Mouse (Mus musculus) T-helper 1 cell (primary cell): ENCODE data around the gene Il9r.

Experiments
- in situ Hi-C: fragments of 300-600 bp; cut with MboI, MseI; formaldehyde crosslinking; loops from one replicate; pipeline ENCODE4 v1.15.1; 2025; ENCODE audit warnings: high pct_unique_total_duplicates

Gene Il9r

DNA sequence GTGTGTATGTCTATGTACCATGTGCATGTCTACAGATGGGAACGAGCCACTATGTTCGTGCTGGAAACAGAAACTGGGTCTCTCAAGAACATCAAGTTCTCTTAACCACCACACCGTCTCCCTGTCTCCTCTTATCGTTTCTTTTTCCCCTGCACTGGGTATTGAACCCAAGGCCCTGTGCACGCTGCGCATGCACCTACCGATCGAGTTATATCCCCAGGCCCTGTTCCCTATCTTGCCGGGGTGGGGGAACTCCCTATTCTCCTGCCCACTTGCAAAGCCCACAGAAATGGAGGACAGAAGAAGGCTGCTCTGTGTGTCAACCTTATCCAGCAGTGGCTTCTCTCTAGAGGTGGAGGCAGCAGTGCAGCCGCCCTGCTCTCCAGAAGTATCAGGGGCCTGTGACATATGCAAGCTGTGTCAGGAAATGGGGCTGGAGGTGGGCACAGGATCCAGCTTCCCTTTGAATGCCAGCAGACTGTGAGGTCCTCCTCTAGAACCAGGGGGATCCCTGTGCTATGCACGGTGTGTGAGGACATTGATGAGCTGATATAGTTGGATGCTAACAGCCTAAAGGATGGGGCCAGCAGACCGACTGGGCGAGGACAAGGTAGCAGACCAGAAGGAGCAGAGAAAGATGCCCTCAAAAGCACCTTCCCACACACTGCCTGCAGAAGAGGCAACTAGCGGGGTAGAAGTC is 1.7 kb downstream of the Il9r start:
- in situ Hi-C loops = no loop called here

GRCm38 (mm10) chr11:32197766-32198165 is 2.3 kb downstream of the Il9r start:
- in situ Hi-C loops = no loop called here

GRCm38 (mm10) chr11:32196727-32197126 is 3.4 kb downstream of the Il9r start:
- in situ Hi-C loops = no loop called here

GRCm38 (mm10) chr11:32195867-32196540 is 4.1 kb downstream of the Il9r start:
- in situ Hi-C loops = no loop called here

DNA sequence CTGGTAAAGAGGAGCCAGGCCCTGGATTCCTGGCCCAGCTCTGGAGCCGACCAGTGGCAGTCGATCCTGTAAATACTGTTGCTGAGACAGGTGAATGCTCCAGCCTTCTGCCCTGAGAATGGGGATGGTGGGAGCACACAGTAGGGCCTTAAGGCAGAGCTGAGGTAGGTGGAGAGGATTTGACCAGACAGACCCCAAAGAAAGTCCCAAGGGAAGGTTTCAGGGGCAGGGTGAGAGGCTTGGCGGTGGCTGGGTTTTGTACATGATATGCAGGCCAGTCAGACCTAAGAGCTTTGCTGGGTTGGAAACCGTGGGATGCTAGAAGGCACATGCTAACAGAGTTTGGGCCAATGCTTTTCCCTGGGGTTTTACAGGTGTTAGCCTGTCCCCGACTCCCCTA is 5.5 kb downstream of the Il9r start:
- in situ Hi-C loops = no loop called here

DNA sequence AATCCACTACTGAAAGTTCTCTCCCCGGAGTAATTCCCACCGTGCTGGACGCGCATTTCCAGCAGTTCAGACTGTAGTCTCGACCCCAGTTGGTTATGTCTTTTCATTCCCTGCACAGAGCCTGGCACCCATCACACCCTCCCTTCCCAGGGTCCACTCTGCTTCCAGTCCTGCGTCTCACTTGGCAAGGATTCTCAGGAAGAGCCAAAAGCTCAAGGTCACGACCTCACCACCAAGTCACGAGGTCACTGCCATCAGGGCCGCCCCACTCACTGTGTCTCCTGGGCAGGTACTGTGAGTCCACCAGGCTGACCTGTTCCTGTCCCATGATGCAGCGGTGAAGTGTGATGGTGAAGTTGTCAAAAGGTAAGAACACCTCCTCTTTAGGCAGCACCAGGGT is 6.0 kb downstream of the Il9r start:
- in situ Hi-C loops = no loop called here

DNA sequence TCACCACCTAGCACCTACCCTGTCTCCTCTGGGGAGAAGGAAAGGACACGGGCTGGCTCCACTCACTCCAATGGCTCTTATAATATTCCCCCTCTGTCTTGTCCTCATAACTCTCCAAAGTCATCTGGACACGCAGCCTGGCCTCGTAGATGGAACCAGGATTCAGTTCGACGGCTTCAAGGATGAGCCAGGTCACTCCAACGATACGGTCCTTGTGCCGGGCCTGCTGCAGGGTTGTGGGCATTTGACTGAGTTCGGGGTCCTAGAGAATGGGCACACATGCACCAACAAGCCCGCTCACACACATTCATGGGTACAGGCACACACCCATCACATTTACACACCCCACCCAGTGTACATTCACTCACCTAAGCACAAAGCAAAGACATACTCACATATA is 6.9 kb downstream of the Il9r start:
- in situ Hi-C loops = no loop called here

DNA sequence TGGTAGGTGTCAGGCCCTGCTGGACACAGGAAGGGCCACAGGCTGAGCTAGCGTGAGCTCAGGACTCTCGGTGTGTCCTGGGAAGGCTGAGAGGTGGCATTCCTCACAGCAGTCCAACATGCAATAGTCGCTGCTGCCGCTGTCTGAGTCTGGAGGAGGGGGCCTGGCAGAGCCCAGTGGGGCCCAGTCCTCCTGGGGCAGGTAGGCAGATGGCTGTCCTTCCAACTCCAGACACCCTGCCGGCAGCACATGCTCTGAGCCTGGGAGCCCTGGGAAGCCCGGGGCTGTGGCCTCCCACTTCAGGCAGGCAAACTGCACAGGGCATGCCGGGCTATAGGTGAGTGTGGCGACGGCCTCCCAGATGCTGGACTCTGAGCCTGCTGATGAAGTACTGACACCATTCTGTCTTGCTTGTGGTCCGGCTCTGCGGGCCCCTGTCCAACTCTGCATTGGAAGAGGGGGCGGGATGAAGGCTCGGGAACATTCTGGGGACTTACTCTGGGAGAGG is 9.4 kb downstream of the Il9r start:
- in situ Hi-C loops = no loop called here

- in situ Hi-C loops = no loop called here
These were observed 10.0 kb downstream of the Il9r start for GRCm38 (mm10) chr11:32190119-32190518.

DNA sequence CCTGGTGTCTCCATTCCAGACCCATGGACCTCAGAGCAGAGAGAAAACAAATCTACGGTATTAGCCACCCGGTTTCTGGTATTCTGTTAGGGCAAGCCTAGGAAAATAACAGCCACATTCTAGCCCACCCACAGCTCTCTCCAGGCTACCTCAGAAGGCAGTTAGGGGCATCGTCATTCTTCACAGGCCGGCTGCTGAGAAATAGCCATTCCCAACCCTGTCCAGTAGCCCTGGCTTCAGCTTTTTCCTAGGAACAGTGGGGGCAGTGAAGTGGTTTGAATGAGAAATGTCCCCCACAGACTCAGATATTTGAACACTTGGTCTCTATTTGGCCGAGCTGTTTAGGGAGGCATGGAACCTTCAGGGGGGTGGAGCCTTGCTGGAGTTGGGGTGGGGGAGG is 10.6 kb downstream of the Il9r start:
- in situ Hi-C loops = no loop called here

DNA sequence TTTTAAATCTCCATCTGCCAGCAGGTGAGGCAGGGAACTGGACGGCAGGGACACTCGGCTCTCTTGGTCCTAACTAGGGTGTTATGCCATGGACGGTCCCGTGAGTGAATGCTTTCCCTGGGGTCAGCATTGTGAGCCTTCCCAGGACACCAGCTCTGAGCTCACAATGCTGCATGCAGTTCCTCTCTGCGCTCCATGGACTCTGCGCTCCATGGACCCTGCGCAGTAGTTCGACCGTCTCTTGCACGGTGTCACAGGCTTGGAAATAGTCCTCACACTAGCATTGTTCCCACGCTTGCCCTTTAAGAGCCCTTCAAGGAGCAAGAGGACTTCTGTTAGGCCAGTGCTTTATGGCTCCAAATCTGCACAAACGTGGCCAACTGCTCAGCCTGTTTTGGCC is 11.2 kb downstream of the Il9r start:
- in situ Hi-C loops = no loop called here

GRCm38 (mm10) chr11:32187256-32187655 is 12.8 kb downstream of the Il9r start:
- in situ Hi-C loops = no loop called here

- in situ Hi-C loops = no loop called here
These were observed 14.0 kb downstream of the Il9r start for GRCm38 (mm10) chr11:32186031-32186430.

DNA sequence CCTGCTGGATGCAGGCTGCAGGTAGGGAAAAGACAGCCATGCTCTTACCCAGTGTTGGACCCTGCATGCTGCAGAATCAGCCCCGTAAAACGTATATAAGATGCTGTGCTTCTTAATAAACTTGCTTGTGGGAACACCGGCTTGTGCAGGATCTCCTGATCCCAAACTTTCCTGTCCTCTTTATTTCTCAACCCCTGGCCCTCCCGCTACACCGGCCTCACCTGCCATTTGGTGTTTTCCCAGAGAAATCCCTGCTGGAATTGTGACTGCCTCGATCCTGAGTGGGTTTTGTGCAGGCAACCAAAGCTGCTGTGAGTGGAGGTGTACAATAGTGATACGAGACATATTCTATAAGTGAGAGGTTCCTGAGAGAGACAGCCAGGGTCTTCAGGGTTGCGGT is 15.6 kb downstream of the Il9r start:
- in situ Hi-C loops = no loop called here

- in situ Hi-C loops = no loop called here
These were observed 17.9 kb downstream of the Il9r start for GRCm38 (mm10) chr11:32181973-32182868.

DNA sequence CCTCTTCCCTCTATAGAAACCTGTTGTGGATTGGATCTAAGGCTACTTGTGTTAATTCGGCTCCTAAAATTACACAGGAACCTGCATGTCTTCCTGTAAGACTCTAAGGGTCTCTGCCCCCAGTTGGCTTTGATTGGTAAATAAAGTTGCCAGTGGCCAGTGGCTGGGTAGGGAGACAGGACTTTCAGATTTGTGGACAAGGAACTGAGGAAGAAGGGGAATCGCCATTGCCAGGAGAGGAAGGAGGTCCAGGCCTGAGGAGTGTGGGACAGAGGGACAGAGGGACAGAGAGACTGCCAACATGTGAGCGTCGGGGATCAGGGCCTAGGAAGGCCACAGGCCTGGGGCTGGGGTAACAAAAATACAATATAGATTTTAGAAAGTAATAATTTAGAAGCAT is 18.8 kb downstream of the Il9r start:
- in situ Hi-C loops = no loop called here

- in situ Hi-C loops = no loop called here
These were observed 21.6 kb downstream of the Il9r start for GRCm38 (mm10) chr11:32178506-32178905.

- in situ Hi-C loops = no loop called here
These were observed 33.4 kb downstream of the Il9r start for GRCm38 (mm10) chr11:32166683-32167082.

GRCm38 (mm10) chr11:32161922-32162804 is 37.9 kb downstream of the Il9r start:
- in situ Hi-C loops = loop anchor here (5.0 kb wide), 1 partner anchor 160 kb away; the partner anchor contains the start of gene Nsg2

GRCm38 (mm10) chr11:32161500-32161899 is 38.6 kb downstream of the Il9r start:
- in situ Hi-C loops = loop anchor here (5.0 kb wide), 1 partner anchor 159 kb away; the partner anchor contains the start of gene Nsg2

DNA sequence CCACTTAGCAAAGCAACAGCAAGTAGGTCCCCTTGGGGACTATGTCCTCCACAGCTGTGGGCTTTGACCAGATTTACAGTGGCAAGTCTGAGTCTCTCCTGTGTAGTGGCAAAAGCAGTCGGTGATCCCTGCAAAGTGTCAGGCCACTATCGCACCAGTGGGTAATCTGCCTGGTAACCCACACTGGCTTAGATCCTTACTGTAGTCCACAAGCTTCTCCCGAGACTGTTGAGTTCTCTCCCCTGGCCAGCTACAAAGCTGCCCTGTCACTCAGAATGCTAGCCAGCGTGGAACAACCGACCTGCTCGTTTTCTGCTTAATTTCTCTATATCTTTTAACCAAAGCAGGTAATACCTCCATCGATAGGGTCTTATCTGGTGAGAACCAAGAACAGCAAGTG is 39.7 kb downstream of the Il9r start:
- in situ Hi-C loops = loop anchor here (5.0 kb wide), 1 partner anchor 158 kb away; the partner anchor contains the start of gene Nsg2
